13 mouse cellular contexts compared by ENCODE assay signal in the genomic region with DNA sequence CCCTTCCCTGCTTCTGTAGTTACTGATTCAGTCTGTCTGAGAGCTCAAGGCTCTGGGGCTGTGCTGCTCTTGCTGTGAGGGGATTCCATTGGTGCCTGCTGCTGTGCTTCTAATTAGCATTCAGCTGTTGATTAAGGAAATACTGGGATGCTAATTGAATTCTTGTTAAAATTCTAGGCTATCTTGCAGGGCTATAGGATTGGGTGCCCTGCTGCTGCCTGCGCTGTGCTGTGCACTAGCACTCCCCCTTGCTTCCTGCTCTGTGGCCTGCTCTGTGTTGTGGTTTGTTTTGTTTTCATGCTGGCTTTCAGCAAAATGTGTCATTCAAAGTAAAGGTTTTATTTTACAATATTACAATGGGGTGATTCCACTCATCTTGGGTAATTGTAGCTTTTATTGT.
DNase-seq lines count a peak whose midpoint lies in the region; ATAC-seq and TF ChIP-seq lines count a peak whose summit lies in the region.
"Had no signal": no experiment of that assay in that cellular context is flagged by ENCODE, and none has a peak within 500 bp of the region (broad histone marks: within the 10 kb centered on the region; RNA-seq: fewer than 3 reads in every experiment).

No protein-coding gene starts in this region.

- 0 out of 2 replicates have a peak, but pooled peaks cover 7% of the 10 kb centered on the region for H3K4me1 ChIP-seq in hindbrain, postnatal 0 days (ENCODE audit: insufficient read depth, low read length)
- H3K4me1 ChIP-seq in neural tube, embryonic 13.5 days (replicated peaks) = peaks cover 45% of the 10 kb centered on the region

- intact Hi-C loops in gastrocnemius, postnatal 36 days (cut with DNase I) = no loop called here

- whole genome bisulfite sequencing in hindbrain, postnatal 0 days = 24% methylated on average over 1 of the region's 1 CpGs
- WGBS in neural tube, embryonic 13.5 days = 49% methylated on average over 1 of the region's 1 CpGs

- H3K27ac ChIP-seq in hindbrain, postnatal 0 days = peak overlapping the region; percentile 64
- H3K27ac ChIP-seq in neural tube, embryonic 13.5 days (replicated peaks) = peak overlapping the region; percentile 55
- H3K27ac ChIP-seq: stomach, embryonic 15.5 days had no signal

- H3K9me3 ChIP-seq in hindbrain, postnatal 0 days (ENCODE audit: low read length) = no peaks in the 10 kb centered on the region
- H3K9me3 ChIP-seq in neural tube, embryonic 13.5 days = no peaks in the 10 kb centered on the region
- H3K9me3 ChIP-seq: stomach, embryonic 15.5 days had no signal

- no peak overlapping the region for H3K9ac ChIP-seq in hindbrain, postnatal 0 days (replicated peaks; ENCODE audit: low read length)
- H3K9ac ChIP-seq in neural tube, embryonic 13.5 days = no peak overlapping the region
- H3K9ac ChIP-seq: stomach, embryonic 15.5 days had no signal

- peak; percentile 68; the same call in 1 of the 2 replicates for ATAC-seq in hindbrain, postnatal 0 days
- ATAC-seq in neural tube, embryonic 13.5 days (ENCODE audit: low read depth) = peak; percentile 89

- H3K4me3 ChIP-seq in hindbrain, postnatal 0 days (ENCODE audit: low read length) = no peak overlapping the region
- H3K4me3 ChIP-seq in neural tube, embryonic 13.5 days = no peak overlapping the region
- H3K4me3 ChIP-seq: stomach, embryonic 15.5 days had no signal

- TF ChIP-seq POLR2A in brain, embryonic 14.5 days (IDR thresholded peaks at IDR 0.05; ENCODE audit: borderline replicate concordance, extremely low read depth, insufficient read depth, insufficient read length, poor library complexity, severe bottlenecking) = no peak

- H3K4me2 ChIP-seq in hindbrain, postnatal 0 days (ENCODE audit: low read depth, low read length) = no peak overlapping the region
- no peak overlapping the region for H3K4me2 ChIP-seq in neural tube, embryonic 13.5 days
- H3K4me2 ChIP-seq: liver, embryonic 11.5 days; stomach, embryonic 15.5 days had no signal

- no peak for TF ChIP-seq CTCF in brain, embryonic 14.5 days (IDR thresholded peaks at IDR 0.05; ENCODE audit: borderline replicate concordance, extremely low read depth, insufficient read depth, insufficient read length)
- peak; percentile 19; the same call in 1 of the 2 replicates for TF ChIP-seq CTCF in hindbrain, postnatal 0 days (IDR thresholded peaks at IDR 0.05; ENCODE audit: low read depth)

- DNase-seq in CD4-positive helper T cell, adult 2 months (ENCODE audit: low read depth, low spot score) = peak; percentile 74
- DNase-seq in brain, embryonic 14.5 days (ENCODE audit: low read depth) = peak; percentile 88
- DNase-seq in hindbrain, postnatal 0 days (ENCODE audit: low spot score) = peak; percentile 51
- no peak for DNase-seq in urinary bladder, postnatal 36 days (ENCODE audit: low spot score in 2 of 2)
- DNase-seq in gastrocnemius, postnatal 36 days = no peak
- DNase-seq in kidney, postnatal 4 days = no peak
- DNase-seq: adrenal gland, postnatal 10 days; cerebellum, adult 2 months; heart, postnatal 4 days; layer of hippocampus, adult 9-11 months had no signal

- H3K36me3 ChIP-seq in hindbrain, postnatal 0 days (ENCODE audit: insufficient read depth, low read length) = peaks cover 17% of the 10 kb centered on the region; the same call in 1 of the 2 replicates
- H3K36me3 ChIP-seq in neural tube, embryonic 13.5 days = peaks cover 27% of the 10 kb centered on the region
- H3K36me3 ChIP-seq: stomach, embryonic 15.5 days had no signal

- H3K27me3 ChIP-seq in hindbrain, postnatal 0 days (ENCODE audit: insufficient read depth, low read length) = no peaks in the 10 kb centered on the region
- no peaks in the 10 kb centered on the region for H3K27me3 ChIP-seq in neural tube, embryonic 13.5 days
- H3K27me3 ChIP-seq: stomach, embryonic 15.5 days had no signal

Comparison
In these comparisons a context has a peak if more than half of its experiments do, and no peak if none do; other contexts are left out.
1. DNase-seq: peak in CD4-positive helper T cell, adult 2 months (single experiment), brain, embryonic 14.5 days (single experiment) and hindbrain, postnatal 0 days (single experiment); none in urinary bladder, postnatal 36 days (0 of 2), gastrocnemius, postnatal 36 days (0 of 2) and kidney, postnatal 4 days (0 of 2).